Mouse (Mus musculus): ENCODE measurements around the gene Ndufs1. TPM values are rescaled to one million over a fixed set of nuclear protein-coding genes. Genes with fewer than 3 reads are reported as not detected.

Gene Ndufs1
- 11.2 and 19.9 TPM in 2 replicates for polyA plus RNA-seq (2012; rRNA removed)

- TF ChIP-seq POLR2A (IDR thresholded peaks at IDR 0.05; ENCODE audit: low read depth, low read length) (peak; percentile 86), CTCF (IDR thresholded peaks at IDR 0.05; ENCODE audit: extremely low read depth, insufficient read length, insufficient replicate concordance, low read depth, low read length) (0 out of 2 replicates have a peak, but pooled peaks have one; percentile 17)
- under 1% methylated on average over 72 of the region's 72 CpGs for WGBS
- H3K4me3 ChIP-seq (ENCODE audit: low read depth, low read length), result peak within 1 kb of the TSS; percentile 93
Observed at GRCm38 (mm10) chr1:63176604-63177421, at the start of gene Ndufs1, which contains the start of gene Eef1b2. Gene Ndufs1 (minus strand): TSS chr1:63176833. Gene Eef1b2 (plus strand): TSS chr1:63176825.

GRCm38 (mm10) chr1:63225890-63226289 is 49.3 kb upstream of the Ndufs1 start:
- Histone ChIP-seq H3K27ac (ENCODE audit: insufficient read depth, low read depth, low read length) (no peak overlapping the region), H3K36me3 (ENCODE audit: control insufficient read depth, insufficient read depth, low read length) (no peaks in the 10 kb centered on the region), H3K4me3 (ENCODE audit: low read depth, low read length) (no peak overlapping the region), H3K27me3 (ENCODE audit: control insufficient read depth, insufficient read depth, low read length) (0 out of 2 replicates have a peak, but pooled peaks cover 2% of the 10 kb centered on the region), H3K4me1 (ENCODE audit: control insufficient read depth, insufficient read depth, insufficient read length, low read length) (no peaks in the 10 kb centered on the region)
- WGBS, result 17% methylated on average over 7 of the region's 7 CpGs
- TF ChIP-seq CTCF (IDR thresholded peaks at IDR 0.05; ENCODE audit: extremely low read depth, insufficient read length, insufficient replicate concordance, low read depth, low read length) (no peak), POLR2A (IDR thresholded peaks at IDR 0.05; ENCODE audit: low read depth, low read length) (no peak)

More at GRCm38 (mm10) chr1:63176604-63177421, at the start of gene Ndufs1, which contains the start of gene Eef1b2:
- Histone ChIP-seq H3K27me3 (ENCODE audit: control insufficient read depth, insufficient read depth, low read length) (no peaks in the 10 kb centered on the region), H3K36me3 (ENCODE audit: control insufficient read depth, insufficient read depth, low read length) (peaks cover 17% of the 10 kb centered on the region), H3K27ac (ENCODE audit: insufficient read depth, low read depth, low read length) (peak within 1 kb of the TSS; percentile 88), H3K4me1 (ENCODE audit: control insufficient read depth, insufficient read depth, insufficient read length, low read length) (peaks cover 11% of the 10 kb centered on the region)

DNA sequence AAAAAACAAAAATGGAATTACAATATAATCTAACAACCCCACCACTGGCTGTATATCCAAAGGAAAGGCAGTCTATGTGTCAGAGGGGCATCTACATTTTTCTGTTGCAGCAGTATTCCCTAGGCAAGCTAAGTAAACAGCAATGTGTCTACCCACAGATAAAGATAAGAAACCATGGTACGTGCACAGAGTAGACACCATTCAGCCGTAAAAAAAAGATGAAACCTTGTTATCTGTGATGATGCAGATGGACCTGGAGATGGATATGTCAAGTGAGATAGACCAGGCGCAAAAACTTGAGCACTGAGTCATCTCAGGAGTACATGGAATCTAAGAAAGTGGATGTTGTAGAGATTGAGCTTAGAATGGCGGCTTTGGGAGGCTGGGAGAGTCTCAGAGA is 48.4 kb upstream of the Ndufs1 start:
- Histone ChIP-seq H3K27me3 (ENCODE audit: control insufficient read depth, insufficient read depth, low read length) (0 out of 2 replicates have a peak, but pooled peaks cover 2% of the 10 kb centered on the region), H3K36me3 (ENCODE audit: control insufficient read depth, insufficient read depth, low read length) (no peaks in the 10 kb centered on the region), H3K27ac (ENCODE audit: insufficient read depth, low read depth, low read length) (no peak overlapping the region), H3K4me3 (ENCODE audit: low read depth, low read length) (no peak overlapping the region), H3K4me1 (ENCODE audit: control insufficient read depth, insufficient read depth, insufficient read length, low read length) (no peaks in the 10 kb centered on the region)
- TF ChIP-seq POLR2A (IDR thresholded peaks at IDR 0.05; ENCODE audit: low read depth, low read length), result no peak
- TF ChIP-seq CTCF (IDR thresholded peaks at IDR 0.05; ENCODE audit: extremely low read depth, insufficient read length, insufficient replicate concordance, low read depth, low read length), result no peak
- 51% methylated on average over 4 of the region's 4 CpGs for WGBS

- no peak overlapping the region for H3K4me3 ChIP-seq (ENCODE audit: low read depth, low read length)
- no peaks in the 10 kb centered on the region for H3K4me1 ChIP-seq (ENCODE audit: control insufficient read depth, insufficient read depth, insufficient read length, low read length)
- H3K36me3 ChIP-seq (ENCODE audit: control insufficient read depth, insufficient read depth, low read length), result no peaks in the 10 kb centered on the region
- no peak overlapping the region for H3K27ac ChIP-seq (ENCODE audit: insufficient read depth, low read depth, low read length)
- 0 out of 2 replicates have a peak, but pooled peaks cover 2% of the 10 kb centered on the region for H3K27me3 ChIP-seq (ENCODE audit: control insufficient read depth, insufficient read depth, low read length)
- TF ChIP-seq POLR2A (IDR thresholded peaks at IDR 0.05; ENCODE audit: low read depth, low read length) (no peak), CTCF (IDR thresholded peaks at IDR 0.05; ENCODE audit: extremely low read depth, insufficient read length, insufficient replicate concordance, low read depth, low read length) (no peak)
- WGBS, result 92% methylated on average over 4 of the region's 4 CpGs
Observed at GRCm38 (mm10) chr1:63219277-63219676, 42.6 kb upstream of the Ndufs1 start.

GRCm38 (mm10) chr1:63214631-63215030 is 38.0 kb upstream of the Ndufs1 start:
- WGBS, result 54% methylated on average over 7 of the region's 7 CpGs
- Histone ChIP-seq H3K4me3 (ENCODE audit: low read depth, low read length) (no peak overlapping the region), H3K36me3 (ENCODE audit: control insufficient read depth, insufficient read depth, low read length) (no peaks in the 10 kb centered on the region), H3K27ac (ENCODE audit: insufficient read depth, low read depth, low read length) (no peak overlapping the region), H3K27me3 (ENCODE audit: control insufficient read depth, insufficient read depth, low read length) (no peaks in the 10 kb centered on the region; the same call in 1 of the 2 replicates), H3K4me1 (ENCODE audit: control insufficient read depth, insufficient read depth, insufficient read length, low read length) (no peaks in the 10 kb centered on the region)
- TF ChIP-seq CTCF (IDR thresholded peaks at IDR 0.05; ENCODE audit: extremely low read depth, insufficient read length, insufficient replicate concordance, low read depth, low read length) (no peak), POLR2A (IDR thresholded peaks at IDR 0.05; ENCODE audit: low read depth, low read length) (no peak)

DNA sequence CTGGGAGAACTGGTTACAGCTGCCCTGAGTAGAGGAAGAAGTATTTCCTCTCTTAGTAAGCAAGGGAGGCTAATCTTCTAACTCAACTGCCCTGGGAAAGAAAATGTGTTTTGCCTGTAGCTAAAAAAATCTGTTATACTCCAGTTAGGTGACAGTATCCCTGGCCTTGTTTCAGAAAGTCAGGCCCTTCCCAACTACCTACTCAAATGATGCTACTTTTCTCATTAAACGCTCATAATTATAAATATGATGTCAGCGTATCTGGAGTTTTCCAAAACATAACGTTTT is 37.6 kb upstream of the Ndufs1 start, which contains the start of gene Gpr1:
Gene Gpr1, minus strand, starts transcription at position 273 of the 288 bp plus-strand sequence.
- no peak within 1 kb of the TSS for H3K4me3 ChIP-seq (ENCODE audit: low read depth, low read length)
- no peaks in the 10 kb centered on the region; the same call in 1 of the 2 replicates for H3K27me3 ChIP-seq (ENCODE audit: control insufficient read depth, insufficient read depth, low read length)
- TF ChIP-seq CTCF (IDR thresholded peaks at IDR 0.05; ENCODE audit: extremely low read depth, insufficient read length, insufficient replicate concordance, low read depth, low read length) (no peak), POLR2A (IDR thresholded peaks at IDR 0.05; ENCODE audit: low read depth, low read length) (no peak)
- WGBS, result 40% methylated on average over 3 of the region's 3 CpGs
- H3K27ac ChIP-seq (ENCODE audit: insufficient read depth, low read depth, low read length), result no peak within 1 kb of the TSS
- no peaks in the 10 kb centered on the region for H3K4me1 ChIP-seq (ENCODE audit: control insufficient read depth, insufficient read depth, insufficient read length, low read length)
- no peaks in the 10 kb centered on the region for H3K36me3 ChIP-seq (ENCODE audit: control insufficient read depth, insufficient read depth, low read length)

Measured in small intestine, adult 2 months (tissue).